Mouse (Mus musculus): ENCODE results near the gene Rsl1d1. TPM values are rescaled to one million over a fixed set of nuclear protein-coding genes. Genes with fewer than 3 reads are reported as not detected.
A peak's percentile ranks its signal among the peaks of the same experiment; 100 is the strongest.
"Not testable (repeated sequence)": the region's sequence is repeated elsewhere in the genome, so short reads cannot be mapped to it uniquely, and the experiment has no call there.

Gene Rsl1d1
- total and polyA plus RNA-seq, 3 experiments, result 177 to 697 (median 495) TPM

- Histone ChIP-seq H3K4me1 (ENCODE audit: control insufficient read depth in 1 of 2, insufficient read depth in 2 of 2) (peaks cover 0 to 17% of the 10 kb centered on the region in 2 experiments; a peak in 3 of 4 replicates), H3K27ac (ENCODE audit: insufficient read depth, low read depth) (no peak overlapping the region), H3K36me3 (replicated peaks in 1 of 2; ENCODE audit: control insufficient read depth in 1 of 2, insufficient read depth in 1 of 2, low read length in 1 of 2) (peaks cover 24 to 61% of the 10 kb centered on the region in 2 experiments), H3K79me2 (replicated peaks; ENCODE audit: control insufficient read depth, extremely low read depth, insufficient read depth, poor library complexity, severe bottlenecking) (peaks cover 77% of the 10 kb centered on the region), H3K4me3 (replicated peaks in 1 of 3; ENCODE audit: low read depth in 2 of 3, low read length in 2 of 3, poor library complexity in 1 of 3) (no peak overlapping the region), H3K9me3 (replicated peaks; ENCODE audit: low read length) (no peaks in the 10 kb centered on the region), H3K9ac (ENCODE audit: insufficient read depth, low read depth) (no peak overlapping the region), H3K27me3 (replicated peaks) (no peaks in the 10 kb centered on the region), H3K4me2 (ENCODE audit: insufficient read depth, low read depth, poor library complexity, severe bottlenecking) (no peak overlapping the region)
- no peak for DNase-seq (ENCODE audit: extremely low read depth)
- dilution Hi-C loops (cut with MboI; ENCODE audit: extremely low pct_ligation_motif_present, extremely low pct_unique_long_range_greater_than_20kb, low sequenced_read_pairs), result no loop called here
- in situ Hi-C loops (cut with MboI; ENCODE audit: low pct_ligation_motif_present, low pct_unique_long_range_greater_than_20kb, low sequenced_read_pairs), result no loop called here
- no peak for TF ChIP-seq RAD21 (IDR thresholded peaks at IDR 0.05; ENCODE audit: low read depth, low read length)
- TF ChIP-seq MYC (IDR thresholded peaks at IDR 0.05; ENCODE audit: low read depth, low read length), result no peak
- TF ChIP-seq JUN (IDR thresholded peaks at IDR 0.05; ENCODE audit: insufficient read depth, low read depth, low read length), result no peak
- no peak for TF ChIP-seq MEF2A (IDR thresholded peaks at IDR 0.05; ENCODE audit: borderline replicate concordance, low read depth, low read length)
- no peak for TF ChIP-seq HCFC1 (IDR thresholded peaks at IDR 0.05; ENCODE audit: low read depth, low read length)
- TF ChIP-seq USF2 (conservative IDR thresholded peaks at IDR 0.05; ENCODE audit: low read depth, low read length), result no peak
- no peak for TF ChIP-seq MXI1 (IDR thresholded peaks at IDR 0.05; ENCODE audit: low read depth, low read length)
- TF ChIP-seq EP300 (IDR thresholded peaks at IDR 0.05; ENCODE audit: low read length), result no peak
- TF ChIP-seq ZKSCAN1 (IDR thresholded peaks at IDR 0.05; ENCODE audit: borderline replicate concordance, low read depth, low read length), result no peak
- no peak for TF ChIP-seq SMC3 (IDR thresholded peaks at IDR 0.05; ENCODE audit: low read depth, low read length)
- no peak for TF ChIP-seq MAX (IDR thresholded peaks at IDR 0.05; ENCODE audit: low read length)
- TF ChIP-seq MAFK (IDR thresholded peaks at IDR 0.05; ENCODE audit: insufficient replicate concordance, low read length), result no peak
- no peak for TF ChIP-seq KAT2A (IDR thresholded peaks at IDR 0.05; ENCODE audit: insufficient replicate concordance, low read length)
Observed at GRCm38 (mm10) chr16:11166431-11166830, 36.7 kb downstream of the Rsl1d1 start.

- H3K4me3 ChIP-seq (replicated peaks in 1 of 3; ENCODE audit: low read depth in 2 of 3, low read length in 2 of 3, poor library complexity in 1 of 3), result no peak overlapping the region
- no peak overlapping the region for H3K27ac ChIP-seq (ENCODE audit: insufficient read depth, low read depth)
- no peak overlapping the region for H3K4me2 ChIP-seq (ENCODE audit: insufficient read depth, low read depth, poor library complexity, severe bottlenecking)
- in situ Hi-C loops (cut with MboI; ENCODE audit: low pct_ligation_motif_present, low pct_unique_long_range_greater_than_20kb, low sequenced_read_pairs), result no loop called here
- dilution Hi-C loops (cut with MboI; ENCODE audit: extremely low pct_ligation_motif_present, extremely low pct_unique_long_range_greater_than_20kb, low sequenced_read_pairs), result no loop called here
- H3K9ac ChIP-seq (ENCODE audit: insufficient read depth, low read depth), result no peak overlapping the region
- peaks cover 31 to 62% of the 10 kb centered on the region in 2 experiments for H3K36me3 ChIP-seq (replicated peaks in 1 of 2; ENCODE audit: control insufficient read depth in 1 of 2, insufficient read depth in 1 of 2, low read length in 1 of 2)
- H3K79me2 ChIP-seq (replicated peaks; ENCODE audit: control insufficient read depth, extremely low read depth, insufficient read depth, poor library complexity, severe bottlenecking), result peaks cover 62% of the 10 kb centered on the region
- H3K27me3 ChIP-seq (replicated peaks), result no peaks in the 10 kb centered on the region
- no peak for DNase-seq (ENCODE audit: extremely low read depth)
- peaks cover 0 to 6% of the 10 kb centered on the region in 2 experiments; a peak in 3 of 4 replicates for H3K4me1 ChIP-seq (ENCODE audit: control insufficient read depth in 1 of 2, insufficient read depth in 2 of 2)
- TF ChIP-seq ELF1 (IDR thresholded peaks at IDR 0.05; ENCODE audit: low read depth, low read length), result no peak
- no peak for TF ChIP-seq MYC (IDR thresholded peaks at IDR 0.05; ENCODE audit: low read depth, low read length)
- no peak for TF ChIP-seq CTCF (conservative IDR thresholded peaks at IDR 0.05 in 1 of 2, IDR thresholded peaks at IDR 0.05 in 1 of 2; ENCODE audit: low read depth in 2 of 2, low read length in 2 of 2)
- no peak for TF ChIP-seq CHD1 (IDR thresholded peaks at IDR 0.05; ENCODE audit: low read depth, low read length)
- TF ChIP-seq ZNF384 (IDR thresholded peaks at IDR 0.05; ENCODE audit: low read depth, low read length), result no peak
- H3K9me3 ChIP-seq (replicated peaks; ENCODE audit: low read length), result no peaks in the 10 kb centered on the region
Observed at GRCm38 (mm10) chr16:11164695-11165255, 38.4 kb downstream of the Rsl1d1 start.

- H3K9ac ChIP-seq (ENCODE audit: insufficient read depth, low read depth); H3K27me3 ChIP-seq (replicated peaks); H3K27ac ChIP-seq (ENCODE audit: insufficient read depth, low read depth); dilution Hi-C loops (cut with MboI; ENCODE audit: extremely low pct_ligation_motif_present, extremely low pct_unique_long_range_greater_than_20kb, low sequenced_read_pairs); H3K9me3 ChIP-seq (replicated peaks; ENCODE audit: low read length); H3K79me2 ChIP-seq (replicated peaks; ENCODE audit: control insufficient read depth, extremely low read depth, insufficient read depth, poor library complexity, severe bottlenecking); H3K4me1 ChIP-seq (ENCODE audit: control insufficient read depth in 1 of 2, insufficient read depth in 2 of 2); H3K4me3 ChIP-seq (replicated peaks in 1 of 3; ENCODE audit: low read depth in 2 of 3, low read length in 2 of 3, poor library complexity in 1 of 3); in situ Hi-C loops (cut with MboI; ENCODE audit: low pct_ligation_motif_present, low pct_unique_long_range_greater_than_20kb, low sequenced_read_pairs); H3K4me2 ChIP-seq (ENCODE audit: insufficient read depth, low read depth, poor library complexity, severe bottlenecking): not testable (repeated sequence)
- DNase-seq (ENCODE audit: extremely low read depth), result peak; percentile 29
- H3K36me3 ChIP-seq (replicated peaks in 1 of 2; ENCODE audit: control insufficient read depth in 1 of 2, insufficient read depth in 1 of 2, low read length in 1 of 2), result peaks cover 69 to 89% of the 10 kb centered on the region in 2 experiments
Observed at GRCm38 (mm10) chr16:11157721-11158120, 45.4 kb downstream of the Rsl1d1 start.

All from CH12.LX (cell line).